Mouse (Mus musculus): ENCODE results near the gene Ttc9b. TPM values are rescaled to one million over a fixed set of nuclear protein-coding genes. Genes with fewer than 3 reads are reported as not detected.

The Ttc9b gene
- polyA plus RNA-seq, 1 experiment: not detected

- no peaks in the 10 kb centered on the region for H3K36me3 ChIP-seq (ENCODE audit: control insufficient read depth, insufficient read depth, low read length, poor library complexity, severe bottlenecking)
- H3K27ac ChIP-seq (ENCODE audit: insufficient read depth, low read length): peak overlapping the region; percentile 98
- H3K27me3 ChIP-seq (ENCODE audit: control insufficient read depth, insufficient read depth, low read length, poor library complexity, severe bottlenecking): no peaks in the 10 kb centered on the region
- no peak overlapping the region for H3K4me3 ChIP-seq (ENCODE audit: low read depth, low read length)
- no peaks in the 10 kb centered on the region for H3K4me1 ChIP-seq (ENCODE audit: control insufficient read depth, insufficient read depth, low read length)
- peak overlapping the region; percentile 6; the same call in 1 of the 2 replicates for H3K9ac ChIP-seq (ENCODE audit: low read depth, poor library complexity, severe bottlenecking)
- TF ChIP-seq EP300 (IDR thresholded peaks at IDR 0.05; ENCODE audit: insufficient read depth, low read depth, low read length): peak; percentile 81; the same call in 1 of the 2 replicates
- TF ChIP-seq POLR2A (IDR thresholded peaks at IDR 0.05; ENCODE audit: insufficient read depth, low read length): no peak
- TF ChIP-seq CTCF (IDR thresholded peaks at IDR 0.05; ENCODE audit: low read depth, low read length): no peak
- H3K9me3 ChIP-seq (replicated peaks; ENCODE audit: control insufficient read depth, insufficient read depth, low read length, poor library complexity, severe bottlenecking): no peaks in the 10 kb centered on the region
These were observed 6.3 kb upstream of the Ttc9b start for GRCm38 (mm10) chr7:27647281-27648002.

GRCm38 (mm10) chr7:27649723-27650122, 4.0 kb upstream of the Ttc9b start:
- Histone ChIP-seq H3K4me1 (ENCODE audit: control insufficient read depth, insufficient read depth, low read length) (no peaks in the 10 kb centered on the region), H3K27me3 (ENCODE audit: control insufficient read depth, insufficient read depth, low read length, poor library complexity, severe bottlenecking) (no peaks in the 10 kb centered on the region), H3K9me3 (replicated peaks; ENCODE audit: control insufficient read depth, insufficient read depth, low read length, poor library complexity, severe bottlenecking) (no peaks in the 10 kb centered on the region), H3K4me3 (ENCODE audit: low read depth, low read length) (peak overlapping the region; percentile 35), H3K36me3 (ENCODE audit: control insufficient read depth, insufficient read depth, low read length, poor library complexity, severe bottlenecking) (no peaks in the 10 kb centered on the region), H3K27ac (ENCODE audit: insufficient read depth, low read length) (0 out of 2 replicates have a peak overlapping the region, but pooled peaks have one; percentile 11), H3K9ac (ENCODE audit: low read depth, poor library complexity, severe bottlenecking) (peak overlapping the region; percentile 25; the same call in 1 of the 2 replicates)
- TF ChIP-seq POLR2A (IDR thresholded peaks at IDR 0.05; ENCODE audit: insufficient read depth, low read length) (no peak), EP300 (IDR thresholded peaks at IDR 0.05; ENCODE audit: insufficient read depth, low read depth, low read length) (peak; percentile 42; the same call in 1 of the 2 replicates)

- H3K27ac ChIP-seq (ENCODE audit: insufficient read depth, low read length): no peak overlapping the region
- no peaks in the 10 kb centered on the region for H3K9me3 ChIP-seq (replicated peaks; ENCODE audit: control insufficient read depth, insufficient read depth, low read length, poor library complexity, severe bottlenecking)
- H3K27me3 ChIP-seq (ENCODE audit: control insufficient read depth, insufficient read depth, low read length, poor library complexity, severe bottlenecking): no peaks in the 10 kb centered on the region
- no peak overlapping the region; the same call in 1 of the 2 replicates for H3K9ac ChIP-seq (ENCODE audit: low read depth, poor library complexity, severe bottlenecking)
- H3K4me3 ChIP-seq (ENCODE audit: low read depth, low read length): peak overlapping the region; percentile 51
- no peaks in the 10 kb centered on the region for H3K4me1 ChIP-seq (ENCODE audit: control insufficient read depth, insufficient read depth, low read length)
- H3K36me3 ChIP-seq (ENCODE audit: control insufficient read depth, insufficient read depth, low read length, poor library complexity, severe bottlenecking): no peaks in the 10 kb centered on the region
- peak; percentile 65 for TF ChIP-seq CTCF (IDR thresholded peaks at IDR 0.05; ENCODE audit: low read depth, low read length)
- no peak for TF ChIP-seq EP300 (IDR thresholded peaks at IDR 0.05; ENCODE audit: insufficient read depth, low read depth, low read length)
These were observed 2.8 kb upstream of the Ttc9b start for GRCm38 (mm10) chr7:27650949-27651348.

DNA sequence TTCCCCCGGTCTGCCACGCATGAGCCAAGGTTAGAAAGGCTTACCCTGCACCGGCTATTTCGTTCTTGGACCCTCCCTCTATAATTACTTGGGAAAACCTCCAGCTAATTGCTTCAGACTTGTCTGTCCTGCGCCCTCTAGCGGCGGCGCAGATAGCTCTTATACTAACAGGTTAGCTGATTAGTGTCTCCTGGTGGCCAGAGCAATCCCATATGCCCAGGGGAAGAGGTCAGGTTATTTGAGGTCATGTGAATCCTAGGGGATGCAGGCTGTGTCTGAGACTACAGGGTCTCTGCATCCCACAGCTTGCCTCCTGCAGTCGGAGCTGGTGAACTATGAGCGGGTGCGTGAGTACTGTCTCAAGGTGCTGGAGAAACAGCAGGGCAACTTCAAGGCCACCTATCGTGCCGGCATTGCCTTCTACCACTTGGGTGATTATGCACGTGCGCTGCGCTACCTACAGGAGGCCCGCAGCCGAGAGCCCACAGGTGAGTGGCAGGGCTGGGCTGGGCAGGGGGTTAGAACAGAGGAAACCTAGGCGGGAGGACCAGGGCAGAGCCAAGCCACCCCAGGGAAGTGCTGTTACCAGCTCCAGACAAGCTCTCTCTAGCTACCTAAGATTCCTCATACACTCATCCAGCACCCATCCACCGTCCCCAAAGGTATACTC, 1.0 kb downstream of the Ttc9b start:
- H3K4me1 ChIP-seq (ENCODE audit: control insufficient read depth, insufficient read depth, low read length): no peaks in the 10 kb centered on the region
- no peak for TF ChIP-seq EP300 (IDR thresholded peaks at IDR 0.05; ENCODE audit: insufficient read depth, low read depth, low read length)
- TF ChIP-seq CTCF (IDR thresholded peaks at IDR 0.05; ENCODE audit: low read depth, low read length): peak; percentile 54
- H3K9me3 ChIP-seq (replicated peaks; ENCODE audit: control insufficient read depth, insufficient read depth, low read length, poor library complexity, severe bottlenecking): no peaks in the 10 kb centered on the region
- 0 out of 2 replicates have a peak, but pooled peaks cover 3% of the 10 kb centered on the region for H3K27me3 ChIP-seq (ENCODE audit: control insufficient read depth, insufficient read depth, low read length, poor library complexity, severe bottlenecking)
- H3K9ac ChIP-seq (ENCODE audit: low read depth, poor library complexity, severe bottlenecking): no peak overlapping the region
- H3K4me3 ChIP-seq (ENCODE audit: low read depth, low read length): no peak overlapping the region
- no peak overlapping the region for H3K27ac ChIP-seq (ENCODE audit: insufficient read depth, low read length)
- no peaks in the 10 kb centered on the region for H3K36me3 ChIP-seq (ENCODE audit: control insufficient read depth, insufficient read depth, low read length, poor library complexity, severe bottlenecking)

DNA sequence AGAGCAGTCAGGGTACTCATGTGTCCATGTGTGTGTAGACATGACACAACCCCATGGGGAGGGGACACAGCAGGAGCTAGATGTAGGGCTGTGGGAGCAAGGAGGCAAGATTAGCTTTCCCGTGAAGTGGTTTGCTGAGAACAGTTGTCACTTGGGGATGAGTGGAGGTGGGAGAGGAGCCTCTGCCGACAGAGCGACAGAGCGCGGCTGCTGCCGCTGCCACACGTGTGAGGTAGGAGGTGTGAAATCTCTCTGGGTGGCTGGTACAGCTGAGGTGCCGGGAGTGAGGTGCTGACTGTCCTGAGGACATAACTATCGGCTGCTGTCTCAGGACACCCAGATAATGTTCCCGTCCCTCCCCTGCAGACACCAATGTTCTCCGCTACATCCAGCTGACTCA, 1.8 kb downstream of the Ttc9b start:
- Histone ChIP-seq H3K36me3 (ENCODE audit: control insufficient read depth, insufficient read depth, low read length, poor library complexity, severe bottlenecking) (no peaks in the 10 kb centered on the region), H3K4me1 (ENCODE audit: control insufficient read depth, insufficient read depth, low read length) (no peaks in the 10 kb centered on the region), H3K9ac (ENCODE audit: low read depth, poor library complexity, severe bottlenecking) (no peak overlapping the region), H3K9me3 (replicated peaks; ENCODE audit: control insufficient read depth, insufficient read depth, low read length, poor library complexity, severe bottlenecking) (no peaks in the 10 kb centered on the region), H3K27me3 (ENCODE audit: control insufficient read depth, insufficient read depth, low read length, poor library complexity, severe bottlenecking) (0 out of 2 replicates have a peak, but pooled peaks cover 3% of the 10 kb centered on the region), H3K27ac (ENCODE audit: insufficient read depth, low read length) (no peak overlapping the region), H3K4me3 (ENCODE audit: low read depth, low read length) (no peak overlapping the region)
- no peak for TF ChIP-seq POLR2A (IDR thresholded peaks at IDR 0.05; ENCODE audit: insufficient read depth, low read length)
- no peak for TF ChIP-seq EP300 (IDR thresholded peaks at IDR 0.05; ENCODE audit: insufficient read depth, low read depth, low read length)
- TF ChIP-seq CTCF (IDR thresholded peaks at IDR 0.05; ENCODE audit: low read depth, low read length): no peak

GRCm38 (mm10) chr7:27656600-27656999, 2.9 kb downstream of the Ttc9b start:
- no peaks in the 10 kb centered on the region for H3K4me1 ChIP-seq (ENCODE audit: control insufficient read depth, insufficient read depth, low read length)
- 0 out of 2 replicates have a peak, but pooled peaks cover 3% of the 10 kb centered on the region for H3K27me3 ChIP-seq (ENCODE audit: control insufficient read depth, insufficient read depth, low read length, poor library complexity, severe bottlenecking)
- H3K9ac ChIP-seq (ENCODE audit: low read depth, poor library complexity, severe bottlenecking): no peak overlapping the region
- no peak overlapping the region for H3K4me3 ChIP-seq (ENCODE audit: low read depth, low read length)
- no peaks in the 10 kb centered on the region for H3K36me3 ChIP-seq (ENCODE audit: control insufficient read depth, insufficient read depth, low read length, poor library complexity, severe bottlenecking)
- no peaks in the 10 kb centered on the region for H3K9me3 ChIP-seq (replicated peaks; ENCODE audit: control insufficient read depth, insufficient read depth, low read length, poor library complexity, severe bottlenecking)
- TF ChIP-seq CTCF (IDR thresholded peaks at IDR 0.05; ENCODE audit: low read depth, low read length) (no peak), EP300 (IDR thresholded peaks at IDR 0.05; ENCODE audit: insufficient read depth, low read depth, low read length) (no peak), POLR2A (IDR thresholded peaks at IDR 0.05; ENCODE audit: insufficient read depth, low read length) (no peak)
- H3K27ac ChIP-seq (ENCODE audit: insufficient read depth, low read length): no peak overlapping the region
